Mouse (Mus musculus) midbrain, embryonic 12.5 days (tissue): ENCODE results near the gene Arhgap22. TPM values are rescaled to one million over a fixed set of nuclear protein-coding genes. Genes with fewer than 3 reads are reported as not detected.

ENCODE experiments used
- ATAC-seq: fragments of 200-750 bp; cut with Nextera tagmentation; 2 replicates; pipeline ENCODE4 v1.8.0; 2017; ENCODE audit warnings: low read depth, moderate TSS enrichment, moderate library complexity; ENCODE audit not compliant: low FRiP score
- H3K27ac ChIP-seq: fragments of 300-500 bp; sonication (generic); replicated peaks from 2 replicates; pipeline ENCODE4 v1.5.1; 2016; ENCODE audit warnings: mild to moderate bottlenecking
- H3K27me3 ChIP-seq: fragments of 300-500 bp; sonication (generic); 2 replicates; pipeline ENCODE4 v1.6.1; 2016; ENCODE audit warnings: mild to moderate bottlenecking
- H3K36me3 ChIP-seq: fragments of 300-500 bp; sonication (generic); 2 replicates; pipeline ENCODE4 v1.6.1; 2016
- H3K4me1 ChIP-seq: fragments of 300-500 bp; sonication (generic); 2 replicates; pipeline ENCODE4 v1.6.1; 2016
- H3K4me2 ChIP-seq: fragments of 300-500 bp; sonication (generic); replicated peaks from 2 replicates; pipeline ENCODE4 v1.6.1; 2016; ENCODE audit warnings: mild to moderate bottlenecking, moderate library complexity
- H3K4me3 ChIP-seq: fragments of 300-500 bp; sonication (generic); 2 replicates; pipeline ENCODE4 v1.5.1; 2016; ENCODE audit warnings: mild to moderate bottlenecking
- H3K9ac ChIP-seq: fragments of 300-500 bp; sonication (generic); replicated peaks from 2 replicates; pipeline ENCODE4 v1.6.1; 2016; ENCODE audit warnings: mild to moderate bottlenecking, moderate library complexity
- H3K9me3 ChIP-seq: fragments of 300-500 bp; sonication (generic); 2 replicates; pipeline ENCODE4 v1.6.1; 2016; ENCODE audit warnings: mild to moderate bottlenecking
- WGBS: fragments of 180-500 bp; shearing (Covaris S2); methylation state at CpG from one replicate; pipeline ENCODE4 v1.1.7; 2016; 5-methylcytosine and 5-hydroxymethylcytosine counted together
- polyA plus RNA-seq: library from polyadenylated mRNA; unstranded; fragments of >200 nt; fragmentation: Nextera tagmentation; extraction: Ambion mirVana; gene quantifications from 2 replicates; pipeline ENCODE4 v1.2.1, GENCODE M21; 2016

Arhgap22 gene
- polyA plus RNA-seq, 1 experiment from 2014 or later, result 0.89 TPM

GRCm38 (mm10) chr14:33343131-33343725, 129.4 kb downstream of the Arhgap22 start:
- 93% methylated on average over 14 of the region's 14 CpGs for WGBS
- Histone ChIP-seq H3K27ac (no peak overlapping the region), H3K9me3 (no peaks in the 10 kb centered on the region), H3K27me3 (peaks cover 5% of the 10 kb centered on the region; the same call in 1 of the 2 replicates), H3K9ac (no peak overlapping the region), H3K4me1 (no peaks in the 10 kb centered on the region), H3K4me3 (no peak overlapping the region), H3K36me3 (no peaks in the 10 kb centered on the region), H3K4me2 (no peak overlapping the region)
- no peak for ATAC-seq

GRCm38 (mm10) chr14:33346546-33346945, 132.7 kb downstream of the Arhgap22 start:
- Histone ChIP-seq H3K27me3 (peaks cover 39% of the 10 kb centered on the region), H3K4me1 (peaks cover 6% of the 10 kb centered on the region; the same call in 1 of the 2 replicates), H3K9ac (no peak overlapping the region), H3K4me3 (no peak overlapping the region), H3K36me3 (no peaks in the 10 kb centered on the region), H3K4me2 (no peak overlapping the region), H3K9me3 (no peaks in the 10 kb centered on the region), H3K27ac (no peak overlapping the region)
- no peak for ATAC-seq
- WGBS, result 85% methylated on average over 6 of the region's 6 CpGs

GRCm38 (mm10) chr14:33347738-33348137, 133.9 kb downstream of the Arhgap22 start:
- WGBS, result 61% methylated on average over 4 of the region's 4 CpGs
- H3K27ac ChIP-seq, result no peak overlapping the region
- H3K9me3 ChIP-seq, result no peaks in the 10 kb centered on the region
- no peak overlapping the region for H3K9ac ChIP-seq
- H3K27me3 ChIP-seq, result peaks cover 50% of the 10 kb centered on the region
- H3K36me3 ChIP-seq, result no peaks in the 10 kb centered on the region
- H3K4me3 ChIP-seq, result no peak overlapping the region
- H3K4me1 ChIP-seq, result peaks cover 6% of the 10 kb centered on the region; the same call in 1 of the 2 replicates
- ATAC-seq, result no peak
- H3K4me2 ChIP-seq, result no peak overlapping the region

- Histone ChIP-seq H3K36me3 (no peaks in the 10 kb centered on the region), H3K9me3 (no peaks in the 10 kb centered on the region), H3K9ac (no peak overlapping the region), H3K4me1 (peaks cover 6% of the 10 kb centered on the region; the same call in 1 of the 2 replicates), H3K4me3 (no peak overlapping the region), H3K27ac (no peak overlapping the region), H3K4me2 (no peak overlapping the region), H3K27me3 (peaks cover 55% of the 10 kb centered on the region)
- ATAC-seq, result no peak
- WGBS, result 80% methylated on average over 1 of the region's 1 CpGs
These were observed 134.3 kb downstream of the Arhgap22 start for GRCm38 (mm10) chr14:33348146-33348545.

GRCm38 (mm10) chr14:33351019-33351418, 137.2 kb downstream of the Arhgap22 start:
- Histone ChIP-seq H3K4me2 (peak overlapping the region; percentile 79), H3K4me1 (peaks cover 6% of the 10 kb centered on the region; the same call in 1 of the 2 replicates), H3K27me3 (peaks cover 55% of the 10 kb centered on the region), H3K9ac (peak overlapping the region; percentile 49), H3K9me3 (no peaks in the 10 kb centered on the region), H3K27ac (no peak overlapping the region), H3K36me3 (no peaks in the 10 kb centered on the region), H3K4me3 (peak overlapping the region; percentile 47)
- under 1% methylated on average over 42 of the region's 42 CpGs for whole genome bisulfite sequencing
- ATAC-seq, result no peak

- H3K36me3 ChIP-seq, result no peaks in the 10 kb centered on the region
- H3K4me1 ChIP-seq, result peaks cover 6% of the 10 kb centered on the region; the same call in 1 of the 2 replicates
- no peak overlapping the region for H3K27ac ChIP-seq
- no peak overlapping the region for H3K9ac ChIP-seq
- no peak overlapping the region for H3K4me2 ChIP-seq
- no peak overlapping the region for H3K4me3 ChIP-seq
- peaks cover 55% of the 10 kb centered on the region for H3K27me3 ChIP-seq
- H3K9me3 ChIP-seq, result no peaks in the 10 kb centered on the region
- WGBS, result 77% methylated on average over 6 of the region's 6 CpGs
- no peak for ATAC-seq
These were observed 138.3 kb downstream of the Arhgap22 start for GRCm38 (mm10) chr14:33351984-33352722.

- WGBS, result 77% methylated on average over 6 of the region's 6 CpGs
- Histone ChIP-seq H3K36me3 (no peaks in the 10 kb centered on the region), H3K9ac (no peak overlapping the region), H3K27me3 (peaks cover 52% of the 10 kb centered on the region), H3K9me3 (no peaks in the 10 kb centered on the region), H3K4me2 (no peak overlapping the region), H3K27ac (no peak overlapping the region), H3K4me3 (no peak overlapping the region), H3K4me1 (peaks cover 9% of the 10 kb centered on the region; the same call in 1 of the 2 replicates)
- no peak for ATAC-seq
These were observed 139.1 kb downstream of the Arhgap22 start for GRCm38 (mm10) chr14:33352890-33353289.

GRCm38 (mm10) chr14:33355276-33355675, 141.4 kb downstream of the Arhgap22 start:
- ATAC-seq, result no peak
- Histone ChIP-seq H3K4me2 (no peak overlapping the region), H3K36me3 (no peaks in the 10 kb centered on the region), H3K27me3 (peaks cover 29% of the 10 kb centered on the region), H3K4me1 (peaks cover 10% of the 10 kb centered on the region; the same call in 1 of the 2 replicates), H3K9ac (no peak overlapping the region), H3K4me3 (no peak overlapping the region), H3K27ac (no peak overlapping the region), H3K9me3 (no peaks in the 10 kb centered on the region)
- WGBS, result 85% methylated on average over 5 of the region's 5 CpGs

- Histone ChIP-seq H3K9ac (no peak overlapping the region), H3K9me3 (no peaks in the 10 kb centered on the region), H3K4me3 (no peak overlapping the region), H3K27ac (no peak overlapping the region), H3K4me1 (peaks cover 12% of the 10 kb centered on the region), H3K4me2 (no peak overlapping the region), H3K36me3 (no peaks in the 10 kb centered on the region), H3K27me3 (peaks cover 4% of the 10 kb centered on the region)
- 78% methylated on average over 12 of the region's 12 CpGs for WGBS
- no peak for ATAC-seq
These were observed 144.0 kb downstream of the Arhgap22 start for GRCm38 (mm10) chr14:33357600-33358368.

- Histone ChIP-seq H3K9ac (no peak overlapping the region), H3K27ac (no peak overlapping the region), H3K36me3 (no peaks in the 10 kb centered on the region), H3K9me3 (no peaks in the 10 kb centered on the region), H3K4me1 (peaks cover 14% of the 10 kb centered on the region), H3K4me2 (no peak overlapping the region), H3K4me3 (no peak overlapping the region), H3K27me3 (no peaks in the 10 kb centered on the region; the same call in 1 of the 2 replicates)
- WGBS, result 93% methylated on average over 8 of the region's 8 CpGs
- no peak for ATAC-seq
These were observed 145.1 kb downstream of the Arhgap22 start for GRCm38 (mm10) chr14:33358891-33359290.

GRCm38 (mm10) chr14:33361546-33361945, 147.7 kb downstream of the Arhgap22 start:
- no peak overlapping the region for H3K4me2 ChIP-seq
- H3K27me3 ChIP-seq, result no peaks in the 10 kb centered on the region; the same call in 1 of the 2 replicates
- H3K27ac ChIP-seq, result no peak overlapping the region
- peaks cover 14% of the 10 kb centered on the region for H3K4me1 ChIP-seq
- H3K36me3 ChIP-seq, result no peaks in the 10 kb centered on the region
- 34% methylated on average over 2 of the region's 4 CpGs for WGBS
- H3K9me3 ChIP-seq, result no peaks in the 10 kb centered on the region
- H3K9ac ChIP-seq, result no peak overlapping the region
- no peak overlapping the region for H3K4me3 ChIP-seq
- ATAC-seq, result no peak

- Histone ChIP-seq H3K9ac (no peak overlapping the region), H3K27ac (no peak overlapping the region), H3K4me2 (no peak overlapping the region), H3K9me3 (no peaks in the 10 kb centered on the region), H3K4me1 (peaks cover 14% of the 10 kb centered on the region), H3K4me3 (no peak overlapping the region), H3K27me3 (no peaks in the 10 kb centered on the region; the same call in 1 of the 2 replicates), H3K36me3 (no peaks in the 10 kb centered on the region)
- WGBS, result 73% methylated on average over 14 of the region's 14 CpGs
- ATAC-seq, result no peak
These were observed 148.3 kb downstream of the Arhgap22 start for GRCm38 (mm10) chr14:33362122-33362521.
